Mouse (Mus musculus) urinary bladder, postnatal 36 days (tissue): ENCODE measurements around the gene Abcg8.
A peak's percentile ranks its signal among the peaks of the same experiment; 100 is the strongest.

Source experiments
- DNase-seq, 2 experiments: peaks; one replicate each; pipeline ENCODE4 v3.0.0; 2022; ENCODE audit warnings: low spot score in 2 of 2, mixed read lengths in 1 of 2

Abcg8 gene

GRCm38 (mm10) chr17:84709403-84709851 lies 33.3 kb downstream of the Abcg8 start:
- DNase-seq: peak in 1 of 2 experiments; percentile 8

- DNase-seq: no peak
Measured at GRCm38 (mm10) chr17:84713563-84714164, 37.6 kb downstream of the Abcg8 start.

DNA sequence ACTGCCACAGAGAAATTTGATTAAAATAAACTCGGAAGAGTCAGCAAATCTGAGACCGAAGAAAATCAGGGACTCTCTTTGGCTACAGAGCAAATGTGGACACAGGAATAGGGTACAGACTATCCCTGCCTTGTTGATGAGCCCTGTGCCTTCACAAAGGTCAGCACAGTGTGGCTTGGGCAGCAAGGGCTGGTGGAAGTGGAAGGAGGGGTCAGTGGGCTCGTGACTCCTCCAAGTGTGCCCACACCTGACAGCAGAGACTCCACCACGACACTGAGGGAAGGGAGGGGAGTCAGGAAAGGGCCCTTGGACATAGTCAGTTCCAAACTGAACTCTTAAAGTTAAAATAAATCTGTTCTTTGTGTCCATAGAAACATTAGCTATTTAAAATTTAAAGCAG lies 38.8 kb downstream of the Abcg8 start:
- no peak for DNase-seq

GRCm38 (mm10) chr17:84716252-84716872 lies 40.3 kb downstream of the Abcg8 start:
- no peak for DNase-seq

DNA sequence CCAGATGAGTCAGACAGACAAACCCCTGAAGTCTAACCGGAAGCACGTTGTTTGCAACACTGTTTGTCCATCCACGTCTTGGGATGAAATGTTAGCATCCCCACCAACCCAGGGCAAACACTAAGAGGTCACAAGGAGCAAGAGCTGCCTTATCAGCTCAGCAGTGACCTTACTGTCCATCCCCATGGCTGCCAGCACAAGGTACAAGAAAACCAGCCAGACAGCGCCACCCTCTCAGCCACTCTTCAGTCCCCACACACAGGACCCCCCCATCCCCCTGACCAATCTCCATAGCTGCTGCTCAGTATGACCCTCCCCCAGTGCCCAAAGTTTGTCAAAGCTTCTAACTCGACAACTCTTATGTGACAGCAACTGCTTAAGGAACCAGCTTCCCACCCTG lies 41.3 kb downstream of the Abcg8 start:
- DNase-seq: no peak

GRCm38 (mm10) chr17:84719105-84719504 lies 43.0 kb downstream of the Abcg8 start:
- DNase-seq: no peak

DNA sequence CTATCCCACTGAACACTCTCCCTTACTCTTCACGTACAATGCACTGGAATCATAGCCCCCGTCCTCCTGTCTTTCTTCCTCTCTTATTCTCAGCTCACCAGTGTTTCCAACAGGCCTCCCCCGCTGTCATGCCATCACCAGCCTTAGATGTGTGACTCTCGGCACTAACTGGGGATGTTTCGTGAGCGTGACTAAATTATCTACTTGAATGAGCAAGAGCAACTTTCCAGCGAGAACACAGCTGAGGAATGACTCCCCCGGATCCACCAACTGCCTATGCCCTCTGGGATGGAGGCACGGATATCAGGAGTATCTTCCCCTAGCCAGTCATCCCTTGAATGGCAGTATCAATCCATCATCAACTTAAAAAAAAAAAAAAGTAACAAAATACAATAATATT lies 47.9 kb downstream of the Abcg8 start:
- no peak for DNase-seq

GRCm38 (mm10) chr17:84725163-84725562 lies 49.1 kb downstream of the Abcg8 start:
- no peak for DNase-seq

DNA sequence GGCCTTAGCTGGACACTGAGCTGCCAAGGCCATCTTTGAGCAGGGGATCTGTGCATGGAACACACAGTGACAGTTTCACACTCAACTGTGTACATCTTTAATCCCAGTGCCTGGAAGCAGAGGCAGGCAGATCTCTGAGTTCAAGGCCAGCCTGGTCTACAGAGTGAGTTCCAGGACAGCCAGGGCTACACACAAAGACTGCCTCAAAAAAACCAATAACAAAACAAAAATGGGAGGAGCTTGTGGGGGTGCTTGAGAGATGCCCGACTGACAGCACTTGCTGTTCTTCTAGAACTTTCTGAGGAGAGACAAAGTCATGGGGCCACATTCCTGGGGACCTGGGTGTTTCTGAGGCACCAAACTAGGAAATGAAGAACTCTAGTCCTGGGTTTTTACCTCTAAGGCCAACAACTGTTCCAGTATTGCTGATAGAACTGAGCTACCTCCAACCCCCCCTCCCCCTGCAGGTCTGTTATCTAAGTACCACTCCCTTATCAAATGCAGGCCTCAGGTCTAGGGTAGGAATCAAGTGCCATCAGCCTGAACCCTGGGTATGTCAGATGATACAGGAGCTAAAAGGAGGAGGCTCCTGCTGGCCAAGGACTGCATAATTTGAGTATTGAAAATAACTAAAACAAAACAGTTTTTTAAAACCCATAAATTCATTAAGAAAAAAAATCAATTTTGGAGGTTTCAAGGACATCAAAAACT lies 52.3 kb downstream of the Abcg8 start:
- DNase-seq: no peak

- DNase-seq: no peak
Measured at GRCm38 (mm10) chr17:84729140-84729539, 53.0 kb downstream of the Abcg8 start.

DNA sequence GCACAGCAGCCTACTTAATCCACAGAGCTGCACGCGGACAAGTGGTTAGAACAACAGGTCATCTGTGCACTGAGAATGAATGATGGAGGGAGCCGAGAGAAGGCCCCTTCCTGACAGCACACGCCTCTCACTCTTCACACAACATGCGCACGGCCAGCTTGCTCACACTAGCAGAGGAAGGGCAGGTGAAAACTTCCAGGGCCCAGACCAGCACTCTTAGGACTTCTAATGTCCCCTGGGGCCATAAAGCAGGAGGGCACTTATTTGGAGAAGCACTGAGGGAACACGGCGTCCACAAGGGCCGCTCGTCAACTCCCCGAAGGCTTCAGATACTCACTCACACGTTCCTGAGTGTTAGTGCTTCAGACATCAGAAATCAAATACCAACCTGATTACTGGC lies 55.3 kb downstream of the Abcg8 start:
- no peak for DNase-seq

- DNase-seq: no peak
Measured at GRCm38 (mm10) chr17:84732612-84733011, 56.5 kb downstream of the Abcg8 start.

GRCm38 (mm10) chr17:84736719-84737118 lies 60.6 kb downstream of the Abcg8 start:
- DNase-seq: no peak

- no peak for DNase-seq
Measured at GRCm38 (mm10) chr17:84738073-84738797, 62.1 kb downstream of the Abcg8 start.

- DNase-seq: no peak
Measured at GRCm38 (mm10) chr17:84744256-84744655, 68.2 kb downstream of the Abcg8 start.

DNA sequence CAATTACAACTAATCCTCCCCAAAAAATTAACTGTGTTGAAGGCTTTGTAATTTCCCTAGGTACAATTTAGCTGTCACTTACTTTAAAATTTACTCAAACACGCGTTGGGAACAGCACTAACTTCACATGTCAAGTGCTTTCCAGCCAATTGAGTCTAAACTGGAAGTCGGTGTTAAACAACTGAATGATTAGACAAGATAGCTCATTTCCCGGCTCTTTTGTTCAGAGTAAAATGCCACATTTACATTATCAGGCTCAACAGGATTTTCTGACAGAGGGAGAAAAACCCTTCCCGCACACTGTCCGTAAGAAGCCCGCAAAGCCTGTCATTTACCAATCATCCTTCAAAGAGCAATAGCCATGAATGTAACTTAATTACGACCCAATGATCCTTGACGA lies 68.9 kb downstream of the Abcg8 start:
- DNase-seq: no peak

- DNase-seq: no peak
Measured at GRCm38 (mm10) chr17:84747212-84747611, 71.1 kb downstream of the Abcg8 start.

DNA sequence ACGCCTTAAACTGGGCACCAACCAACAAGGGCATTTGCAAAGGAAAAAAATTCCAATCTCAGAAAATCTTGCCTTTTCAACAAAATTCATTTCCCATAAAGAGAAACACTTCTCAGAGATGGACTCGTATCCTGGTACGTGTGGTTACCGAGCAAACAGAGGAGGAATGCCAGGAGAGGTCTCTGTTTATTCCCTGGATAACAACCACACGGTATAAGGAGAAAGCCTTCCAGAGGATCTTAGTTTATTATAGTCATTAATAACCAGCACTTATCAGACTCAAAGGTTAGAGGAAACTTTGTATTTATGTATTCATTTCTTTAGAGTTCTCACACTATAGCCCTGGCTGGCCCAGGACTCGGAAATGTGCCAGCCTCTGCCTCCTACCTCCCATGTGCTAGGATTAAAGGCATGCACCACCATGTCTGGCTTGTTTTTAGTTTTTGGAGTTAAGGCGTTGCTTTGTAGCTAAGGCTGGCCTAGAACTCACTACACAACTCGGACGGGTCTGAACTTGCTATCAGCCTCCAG lies 72.1 kb downstream of the Abcg8 start:
- no peak for DNase-seq

DNA sequence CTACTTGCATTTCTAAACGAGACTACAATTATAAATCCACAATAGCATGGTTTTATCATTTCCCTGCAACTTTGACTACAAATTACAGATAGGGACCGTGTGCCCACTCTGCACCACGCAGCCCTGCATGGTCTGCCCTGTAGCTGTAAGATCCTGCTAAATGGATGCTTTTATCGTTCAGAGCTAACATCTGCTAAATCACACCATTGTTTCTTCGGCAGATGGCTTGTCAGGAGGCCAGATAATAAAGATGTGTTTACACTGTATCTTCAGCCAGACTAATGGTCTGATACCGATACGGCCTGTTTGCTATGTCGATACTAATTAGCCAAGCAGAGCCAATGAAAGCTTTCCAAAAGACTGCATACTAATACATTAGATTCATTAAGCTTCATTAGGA lies 73.2 kb downstream of the Abcg8 start:
- no peak for DNase-seq
